Mouse (Mus musculus) heart, postnatal 0 days (tissue): Measurements from ENCODE around the gene Ptprn2.

ENCODE experiments used
- CTCF ChIP-seq: IDR thresholded peaks from 2 replicates; pipeline ENCODE4 v1.5.1; 2016; ENCODE audit warnings: antibody characterized with exemption, control low read depth, low read depth
- EP300 ChIP-seq: IDR thresholded peaks from 2 replicates; pipeline ENCODE4 v1.6.1; 2016; ENCODE audit warnings: antibody characterized with exemption, low read depth

- TF ChIP-seq CTCF (no peak), EP300 (no peak)
Observed at GRCm38 (mm10) chr12:116908668-116909067, 423.1 kb downstream of the Ptprn2 start.
